Mouse (Mus musculus) midbrain, embryonic 10.5 days (tissue): ENCODE results near the gene Stx8. TPM values are rescaled to one million over a fixed set of nuclear protein-coding genes. Genes with fewer than 3 reads are reported as not detected.
A peak's percentile ranks its signal among the peaks of the same experiment; 100 is the strongest.

ENCODE experiments used
- DNase-seq: peaks from one replicate; pipeline ENCODE4 v3.0.0-alpha.2; 2017; ENCODE audit warnings: low spot score
- H3K27ac ChIP-seq: fragments of 300-500 bp; sonication (generic); replicated peaks from 2 replicates; pipeline ENCODE4 v1.5.1; 2016; ENCODE audit warnings: mild to moderate bottlenecking
- H3K27me3 ChIP-seq: fragments of 300-500 bp; sonication (generic); 2 replicates; pipeline ENCODE4 v1.6.1; 2016; ENCODE audit warnings: low read depth, mild to moderate bottlenecking; ENCODE audit not compliant: poor library complexity, severe bottlenecking
- H3K36me3 ChIP-seq: fragments of 300-500 bp; sonication (generic); 2 replicates; pipeline ENCODE4 v1.6.1; 2016; ENCODE audit warnings: mild to moderate bottlenecking, moderate library complexity
- H3K4me1 ChIP-seq: fragments of 300-500 bp; sonication (generic); 2 replicates; pipeline ENCODE4 v1.6.1; 2016
- H3K4me3 ChIP-seq: fragments of 300-500 bp; sonication (generic); 2 replicates; pipeline ENCODE4 v1.5.1; 2016; ENCODE audit warnings: mild to moderate bottlenecking, moderate library complexity
- H3K9me3 ChIP-seq: fragments of 300-500 bp; sonication (generic); replicated peaks from 2 replicates; pipeline ENCODE4 v1.6.1; 2016; ENCODE audit warnings: mild to moderate bottlenecking
- WGBS: fragments of 180-500 bp; shearing (Covaris S2); methylation state at CpG from one replicate; pipeline ENCODE4 v1.1.7; 2016; 5-methylcytosine and 5-hydroxymethylcytosine counted together
- polyA plus RNA-seq: library from polyadenylated mRNA; unstranded; fragments of >200 nt; fragmentation: Nextera tagmentation; extraction: Ambion mirVana; gene quantifications from 2 replicates; pipeline ENCODE4 v1.2.1, GENCODE M21; 2016

Stx8 gene
- polyA plus RNA-seq, 1 experiment from 2014 or later: 47.0 TPM

DNA sequence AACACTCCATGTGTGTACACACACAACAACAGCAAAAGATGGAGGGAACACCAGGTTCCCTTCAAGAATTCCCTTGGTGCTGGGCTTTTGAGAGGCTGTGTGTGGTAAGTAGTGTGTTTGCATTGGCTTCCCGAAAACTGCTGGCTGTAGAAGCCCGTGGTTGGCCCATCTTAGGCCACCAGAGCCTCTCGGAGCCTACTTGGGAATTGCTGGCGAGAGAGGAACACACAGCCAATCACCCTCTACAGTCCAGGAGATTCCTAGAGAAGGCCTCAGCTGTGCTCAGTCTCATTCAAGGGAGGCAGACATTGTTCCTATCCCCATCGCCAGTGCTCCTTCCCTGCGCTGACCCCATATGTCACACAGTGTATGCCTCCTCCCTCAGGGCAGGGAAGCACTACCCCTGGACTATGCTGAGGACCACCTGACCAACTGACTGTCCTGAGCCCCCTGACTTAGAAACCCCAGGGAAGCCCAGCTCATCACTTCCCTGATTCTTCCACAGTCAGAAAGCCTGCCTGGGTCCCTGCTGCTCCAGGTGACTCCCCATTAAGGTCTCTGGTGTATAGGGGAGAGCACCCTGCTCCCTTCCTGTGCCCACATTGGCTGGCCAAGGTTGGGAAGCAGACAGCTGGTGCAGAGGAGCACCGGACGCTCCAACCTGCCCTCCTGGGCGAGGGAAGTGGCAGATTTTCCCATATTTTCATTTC lies 248.7 kb downstream of the Stx8 start:
- Histone ChIP-seq H3K36me3 (peaks cover 54% of the 10 kb centered on the region), H3K4me3 (peak overlapping the region; percentile 25; the same call in 1 of the 2 replicates), H3K27me3 (peaks cover 39% of the 10 kb centered on the region; the same call in 1 of the 2 replicates), H3K27ac (peak overlapping the region; percentile 89), H3K4me1 (peaks cover 86% of the 10 kb centered on the region), H3K9me3 (no peaks in the 10 kb centered on the region)
- WGBS: 65% methylated on average over 9 of the region's 9 CpGs
- DNase-seq: no peak

GRCm38 (mm10) chr11:68215206-68215912 lies 249.4 kb downstream of the Stx8 start:
- peaks cover 91% of the 10 kb centered on the region for H3K4me1 ChIP-seq
- H3K9me3 ChIP-seq: no peaks in the 10 kb centered on the region
- peaks cover 42% of the 10 kb centered on the region; the same call in 1 of the 2 replicates for H3K27me3 ChIP-seq
- peaks cover 54% of the 10 kb centered on the region for H3K36me3 ChIP-seq
- H3K27ac ChIP-seq: peak overlapping the region; percentile 89
- 26% methylated on average over 6 of the region's 6 CpGs for WGBS
- peak; percentile 89 for DNase-seq
- peak overlapping the region; percentile 25 for H3K4me3 ChIP-seq

DNA sequence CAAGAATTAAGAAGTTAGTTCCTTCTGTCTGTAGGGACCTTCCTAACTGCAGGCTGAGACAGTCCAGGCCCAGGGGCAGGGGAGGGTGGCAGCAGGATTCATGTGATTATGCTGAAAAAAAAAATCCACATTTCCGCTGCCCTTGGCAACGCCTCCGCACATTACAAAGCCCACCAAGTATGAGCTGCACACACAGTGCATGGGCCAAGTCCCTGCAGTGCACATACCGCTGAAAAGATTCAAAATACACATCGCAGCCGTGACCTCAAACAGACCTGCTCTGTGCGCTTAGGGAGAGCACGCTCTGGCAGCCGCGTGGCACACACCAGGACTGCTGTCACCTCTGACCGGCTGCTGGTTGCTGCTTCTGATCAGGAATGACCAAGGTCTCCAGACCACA lies 250.0 kb downstream of the Stx8 start:
- no peak for DNase-seq
- peaks cover 49% of the 10 kb centered on the region for H3K27me3 ChIP-seq
- peaks cover 92% of the 10 kb centered on the region for H3K4me1 ChIP-seq
- no peaks in the 10 kb centered on the region for H3K9me3 ChIP-seq
- 70% methylated on average over 11 of the region's 11 CpGs for WGBS
- no peak overlapping the region for H3K4me3 ChIP-seq
- H3K27ac ChIP-seq: peak overlapping the region; percentile 89
- peaks cover 54% of the 10 kb centered on the region for H3K36me3 ChIP-seq

DNA sequence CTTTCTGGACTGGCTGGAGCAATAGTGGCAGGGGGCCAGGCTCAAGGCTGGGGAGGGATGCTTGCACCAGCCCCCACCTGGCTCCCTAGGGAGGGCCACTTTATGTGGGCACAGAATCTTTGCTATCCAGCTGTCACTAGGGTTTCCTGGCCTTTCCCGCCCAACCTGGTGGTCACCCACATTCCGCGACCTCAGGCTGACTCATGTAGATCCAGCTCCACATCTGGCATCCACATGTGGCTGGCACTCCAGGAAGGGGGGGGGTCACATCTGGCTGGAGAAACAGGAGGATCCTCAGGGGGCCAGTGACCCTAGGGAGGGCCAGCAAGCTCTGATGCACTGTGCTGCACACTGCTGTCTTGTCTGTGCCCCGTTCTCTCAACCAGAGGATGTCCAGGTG lies 254.7 kb downstream of the Stx8 start:
- peak overlapping the region; percentile 13; the same call in 1 of the 2 replicates for H3K27ac ChIP-seq
- 69% methylated on average over 4 of the region's 4 CpGs for WGBS
- H3K9me3 ChIP-seq: no peaks in the 10 kb centered on the region
- H3K36me3 ChIP-seq: peaks cover 69% of the 10 kb centered on the region
- peaks cover 80% of the 10 kb centered on the region for H3K27me3 ChIP-seq
- H3K4me3 ChIP-seq: no peak overlapping the region
- H3K4me1 ChIP-seq: peaks cover 66% of the 10 kb centered on the region
- no peak for DNase-seq

DNA sequence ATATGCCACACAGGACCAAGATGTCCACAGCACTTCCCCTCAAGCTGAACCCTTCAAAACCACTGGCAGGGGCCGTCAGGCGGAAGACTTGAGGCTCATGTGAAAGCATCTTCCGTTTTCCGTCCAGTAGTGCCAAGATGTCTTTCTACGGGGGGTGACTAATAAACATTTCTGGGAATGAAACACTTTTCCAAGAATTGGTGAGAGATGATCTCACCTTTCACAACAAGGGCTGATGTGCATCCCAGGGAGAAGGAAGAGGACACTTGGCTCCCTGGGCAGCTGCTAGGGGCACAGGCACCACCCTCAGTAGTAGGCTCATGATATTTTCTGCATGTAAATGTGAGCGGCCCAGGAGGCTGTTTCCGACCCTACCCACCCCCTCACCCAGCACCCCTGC lies 256.2 kb downstream of the Stx8 start:
- Histone ChIP-seq H3K36me3 (peaks cover 79% of the 10 kb centered on the region), H3K9me3 (no peaks in the 10 kb centered on the region), H3K27me3 (peaks cover 79% of the 10 kb centered on the region), H3K27ac (peak overlapping the region; percentile 50; the same call in 1 of the 2 replicates), H3K4me1 (peaks cover 66% of the 10 kb centered on the region), H3K4me3 (no peak overlapping the region)
- 90% methylated on average over 7 of the region's 7 CpGs for whole genome bisulfite sequencing
- no peak for DNase-seq

- WGBS: 76% methylated on average over 13 of the region's 13 CpGs
- Histone ChIP-seq H3K27me3 (peaks cover 78% of the 10 kb centered on the region), H3K4me3 (no peak overlapping the region), H3K4me1 (peaks cover 66% of the 10 kb centered on the region), H3K9me3 (no peaks in the 10 kb centered on the region), H3K27ac (no peak overlapping the region), H3K36me3 (peaks cover 79% of the 10 kb centered on the region)
- DNase-seq: no peak
These were observed 257.1 kb downstream of the Stx8 start for GRCm38 (mm10) chr11:68223143-68223542.

GRCm38 (mm10) chr11:68226654-68227057 lies 260.7 kb downstream of the Stx8 start:
- Histone ChIP-seq H3K9me3 (0 out of 2 replicates have a peak, but pooled peaks cover 2% of the 10 kb centered on the region), H3K27ac (peak overlapping the region; percentile 82), H3K4me3 (peak overlapping the region; percentile 14), H3K4me1 (peaks cover 67% of the 10 kb centered on the region), H3K27me3 (peaks cover 77% of the 10 kb centered on the region), H3K36me3 (peaks cover 55% of the 10 kb centered on the region)
- WGBS: 29% methylated on average over 5 of the region's 5 CpGs
- DNase-seq: peak; percentile 59

DNA sequence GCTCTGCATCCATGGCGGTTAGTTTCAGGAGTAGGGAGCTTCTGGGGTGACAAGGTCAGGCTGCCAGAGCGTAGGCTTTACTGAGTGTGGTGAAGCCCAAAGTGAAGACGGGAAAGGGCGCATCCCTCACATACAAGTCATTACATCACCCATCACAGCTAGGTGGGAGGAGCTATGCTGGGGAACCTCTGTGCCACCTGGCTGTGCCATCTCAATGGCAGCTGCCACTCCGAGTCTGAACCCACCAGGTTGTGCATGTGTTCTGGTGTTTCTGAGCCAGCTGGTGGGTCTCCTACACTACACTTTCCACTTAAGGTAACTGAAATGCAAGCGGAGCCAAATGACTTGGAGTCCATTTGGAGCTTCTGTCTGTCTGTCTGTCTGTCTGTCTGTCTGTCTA lies 261.8 kb downstream of the Stx8 start:
- no peak for DNase-seq
- Histone ChIP-seq H3K4me3 (no peak overlapping the region), H3K27me3 (peaks cover 68% of the 10 kb centered on the region), H3K4me1 (peaks cover 67% of the 10 kb centered on the region), H3K9me3 (0 out of 2 replicates have a peak, but pooled peaks cover 2% of the 10 kb centered on the region), H3K27ac (peak overlapping the region; percentile 82; the same call in 1 of the 2 replicates), H3K36me3 (peaks cover 48% of the 10 kb centered on the region)
- 86% methylated on average over 6 of the region's 6 CpGs for WGBS

DNA sequence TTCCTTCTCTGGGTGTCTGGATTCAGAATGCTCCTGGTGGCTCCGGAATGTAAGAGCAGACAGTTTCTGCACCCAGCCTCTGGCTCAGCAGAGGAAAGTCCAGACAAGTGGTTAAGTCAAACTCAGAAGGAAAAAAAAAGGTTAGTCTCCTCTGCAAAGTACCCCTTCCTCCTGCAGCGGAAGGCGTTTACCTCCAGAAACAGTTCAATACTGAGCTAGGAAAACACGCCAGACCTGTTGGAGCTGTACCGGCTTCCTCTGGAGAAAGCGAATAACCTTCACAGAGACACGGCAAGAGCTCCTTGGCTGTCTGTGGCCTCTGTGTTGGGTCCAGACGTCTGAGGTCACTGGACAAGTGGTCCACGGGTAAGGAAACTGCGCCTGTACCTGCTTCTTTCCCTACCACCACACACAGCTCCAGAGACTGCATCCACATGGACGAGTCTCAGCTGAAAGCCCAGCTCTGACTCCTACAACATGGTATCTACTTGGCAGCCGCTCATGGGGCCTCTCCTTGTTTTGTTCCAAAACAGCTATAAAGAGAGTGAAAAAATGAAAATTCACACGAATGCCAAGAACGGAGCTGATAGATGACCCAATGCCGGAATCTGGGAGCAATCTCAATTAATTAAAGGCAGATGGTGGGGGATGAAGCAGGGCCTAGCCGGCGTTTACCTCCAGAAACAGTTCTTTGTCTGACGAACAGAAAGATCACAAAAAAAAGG lies 263.1 kb downstream of the Stx8 start:
- DNase-seq: no peak
- H3K36me3 ChIP-seq: peaks cover 46% of the 10 kb centered on the region
- 62% methylated on average over 18 of the region's 18 CpGs for WGBS
- peaks cover 68% of the 10 kb centered on the region for H3K27me3 ChIP-seq
- no peak overlapping the region for H3K4me3 ChIP-seq
- H3K27ac ChIP-seq: peak overlapping the region; percentile 73
- 0 out of 2 replicates have a peak, but pooled peaks cover 2% of the 10 kb centered on the region for H3K9me3 ChIP-seq
- peaks cover 61% of the 10 kb centered on the region for H3K4me1 ChIP-seq

GRCm38 (mm10) chr11:68231558-68231957 lies 265.6 kb downstream of the Stx8 start:
- no peak for DNase-seq
- H3K36me3 ChIP-seq: peaks cover 46% of the 10 kb centered on the region
- no peak overlapping the region for H3K4me3 ChIP-seq
- H3K4me1 ChIP-seq: peaks cover 44% of the 10 kb centered on the region
- peaks cover 72% of the 10 kb centered on the region for H3K27me3 ChIP-seq
- H3K27ac ChIP-seq: no peak overlapping the region
- H3K9me3 ChIP-seq: 0 out of 2 replicates have a peak, but pooled peaks cover 2% of the 10 kb centered on the region
- WGBS: 93% methylated on average over 5 of the region's 5 CpGs

GRCm38 (mm10) chr11:68233469-68233965 lies 267.5 kb downstream of the Stx8 start:
- Histone ChIP-seq H3K27ac (peak overlapping the region; percentile 46), H3K27me3 (peaks cover 81% of the 10 kb centered on the region), H3K4me1 (peaks cover 27% of the 10 kb centered on the region), H3K36me3 (peaks cover 63% of the 10 kb centered on the region), H3K9me3 (0 out of 2 replicates have a peak, but pooled peaks cover 2% of the 10 kb centered on the region), H3K4me3 (no peak overlapping the region)
- WGBS: 88% methylated on average over 9 of the region's 9 CpGs
- no peak for DNase-seq

- Histone ChIP-seq H3K27me3 (peaks cover 92% of the 10 kb centered on the region), H3K4me1 (peaks cover 34% of the 10 kb centered on the region), H3K9me3 (peaks cover 8% of the 10 kb centered on the region; the same call in 1 of the 2 replicates), H3K36me3 (peaks cover 73% of the 10 kb centered on the region), H3K27ac (peak overlapping the region; percentile 49; the same call in 1 of the 2 replicates), H3K4me3 (no peak overlapping the region)
- WGBS: 26% methylated on average over 5 of the region's 5 CpGs
- DNase-seq: peak; percentile 34
These were observed 273.8 kb downstream of the Stx8 start for GRCm38 (mm10) chr11:68239756-68240155.
